Mouse (Mus musculus): Measurements from ENCODE around the gene Cabp7. TPM values are rescaled to one million over a fixed set of nuclear protein-coding genes. Genes with fewer than 3 reads are reported as not detected.

The Cabp7 gene
- total RNA-seq, 2 experiments from 2014 or later: 0.66 to 0.69 TPM

Other genes with a start within 250 kb of the Cabp7 start
- 10 to 100 TPM; 35.3 to 36.5 TPM for gene Mtmr3, start 151.9 kb downstream of the Cabp7 start, total RNA-seq (2021)
- gene Gm11032, start 126.7 kb downstream of the Cabp7 start, total RNA-seq (2021): not detected
- 10 to 100 TPM; 13.1 to 13.7 TPM for gene Ascc2, start 109.0 kb downstream of the Cabp7 start, total RNA-seq (2021)
- gene Uqcr10, start 42.4 kb downstream of the Cabp7 start, total RNA-seq (2021): 100 to 1,000 TPM; 851 to 959 TPM
- gene Zmat5, start 42.1 kb downstream of the Cabp7 start, total RNA-seq (2021): 10 to 100 TPM; 14.8 to 15.1 TPM
- 10 to 100 TPM; 35.2 to 40.9 TPM for gene Nf2, start 102.8 kb upstream of the Cabp7 start, total RNA-seq (2021)
- gene Nipsnap1, start 127.2 kb upstream of the Cabp7 start, total RNA-seq (2021): under 1 TPM; 0.84 to 0.90 TPM
- gene Thoc5, start 148.5 kb upstream of the Cabp7 start, total RNA-seq (2021): 10 to 100 TPM; 11.4 to 13.0 TPM
- under 1 TPM; 0.13 to 0.21 TPM for gene Nefh, start 201.3 kb upstream of the Cabp7 start, total RNA-seq (2021)
- gene Ap1b1, start 240.0 kb upstream of the Cabp7 start, total RNA-seq (2021): 10 to 100 TPM; 31.6 to 41.1 TPM

Measured in gastrocnemius, postnatal 14 days (tissue).